8 mouse cellular contexts compared by ENCODE assay signal in genomic region chr2:25429435-25430180, GRCm38 (mm10). TPM values are rescaled to one million over a fixed set of nuclear protein-coding genes. Genes with fewer than 3 reads are reported as not detected.
A peak's percentile ranks its signal among the peaks of the same experiment; 100 is the strongest.
DNase-seq lines count a peak whose midpoint lies in the region; ATAC-seq and TF ChIP-seq lines count a peak whose summit lies in the region.

No protein-coding gene starts in this region.

- TF ChIP-seq POLR2A in cerebellum, adult 2 months (IDR thresholded peaks at IDR 0.05; ENCODE audit: borderline replicate concordance, insufficient read depth, low read length) = 0 out of 2 replicates have a peak, but pooled peaks have one; percentile 10

- intact Hi-C loops in gastrocnemius, adult 2 months (cut with DNase I) = no loop called here
- intact Hi-C loops in gastrocnemius, postnatal 36 days (cut with DNase I) = loop anchor here (5.0 kb wide), 1 partner anchor 52 kb away; no protein-coding TSS in a partner anchor
- intact Hi-C loops in gastrocnemius, postnatal 14 days (cut with DNase I; ENCODE audit: low total_unique reads) = no loop called here

- peak overlapping the region; percentile 95 for H3K4me3 ChIP-seq in gastrocnemius, adult 2 months
- peak overlapping the region; percentile 71 for H3K4me3 ChIP-seq in cerebellum, adult 2 months (replicated peaks; ENCODE audit: insufficient read depth, low read depth, low read length)
- H3K4me3 ChIP-seq in hindbrain, embryonic 10.5 days = peak overlapping the region; percentile 85
- peak overlapping the region; percentile 71 for H3K4me3 ChIP-seq in limb, embryonic 13.5 days
- H3K4me3 ChIP-seq in stomach, embryonic 14.5 days (ENCODE audit: low read depth, low read length) = no peak overlapping the region

- peak overlapping the region; percentile 77; the same call in 1 of the 2 replicates for H3K9ac ChIP-seq in limb, embryonic 13.5 days
- no peak overlapping the region; the same call in 1 of the 2 replicates for H3K9ac ChIP-seq in stomach, embryonic 14.5 days (replicated peaks; ENCODE audit: low read depth, low read length)

- H3K36me3 ChIP-seq in hindbrain, embryonic 10.5 days = no peaks in the 10 kb centered on the region
- no peaks in the 10 kb centered on the region for H3K36me3 ChIP-seq in limb, embryonic 13.5 days
- H3K36me3 ChIP-seq in stomach, embryonic 14.5 days (ENCODE audit: control insufficient read depth, insufficient read depth, low read length) = no peaks in the 10 kb centered on the region

- no peaks in the 10 kb centered on the region for H3K9me3 ChIP-seq in hindbrain, embryonic 10.5 days
- H3K9me3 ChIP-seq in limb, embryonic 13.5 days = no peaks in the 10 kb centered on the region
- no peaks in the 10 kb centered on the region for H3K9me3 ChIP-seq in stomach, embryonic 14.5 days (ENCODE audit: control insufficient read depth, low read depth, low read length)

- DNase-seq in gastrocnemius, adult 2 months = peak; percentile 30
- no peak for DNase-seq in gastrocnemius, postnatal 36 days
- peak; percentile 74 to 78 for DNase-seq in cerebellum, adult 2 months
- no peak for DNase-seq in hindbrain, embryonic 10.5 days (ENCODE audit: low spot score)
- DNase-seq in right cerebral cortex, adult 18-20 months = no peak
- no peak for DNase-seq in gastrocnemius, postnatal 14 days

- no peaks in the 10 kb centered on the region for H3K27me3 ChIP-seq in cerebellum, adult 2 months (ENCODE audit: control insufficient read depth, insufficient read depth, low read length)
- peaks cover 76% of the 10 kb centered on the region for H3K27me3 ChIP-seq in hindbrain, embryonic 10.5 days (ENCODE audit: insufficient read depth, poor library complexity, severe bottlenecking)
- peaks cover 48% of the 10 kb centered on the region for H3K27me3 ChIP-seq in limb, embryonic 13.5 days
- peaks cover 5% of the 10 kb centered on the region; the same call in 1 of the 2 replicates for H3K27me3 ChIP-seq in stomach, embryonic 14.5 days (ENCODE audit: control insufficient read depth, insufficient read depth, low read length)

- no peak overlapping the region; the same call in 1 of the 2 replicates for H3K27ac ChIP-seq in gastrocnemius, adult 2 months
- peak overlapping the region; percentile 100 for H3K27ac ChIP-seq in cerebellum, adult 2 months (ENCODE audit: insufficient read depth, low read length)
- peak overlapping the region; percentile 92; the same call in 1 of the 2 replicates for H3K27ac ChIP-seq in hindbrain, embryonic 10.5 days
- no peak overlapping the region for H3K27ac ChIP-seq in limb, embryonic 13.5 days
- no peak overlapping the region for H3K27ac ChIP-seq in stomach, embryonic 14.5 days (ENCODE audit: low read length)

- WGBS in cerebellum, adult 2 months = 2% methylated on average over 5 of the region's 5 CpGs
- WGBS in hindbrain, embryonic 10.5 days = 72% methylated on average over 5 of the region's 5 CpGs
- 73% methylated on average over 5 of the region's 5 CpGs for WGBS in limb, embryonic 13.5 days
- 71% methylated on average over 5 of the region's 5 CpGs for WGBS in stomach, embryonic 14.5 days

- peak overlapping the region; percentile 90 for H3K4me2 ChIP-seq in limb, embryonic 13.5 days (replicated peaks)
- peak overlapping the region; percentile 94; the same call in 1 of the 2 replicates for H3K4me2 ChIP-seq in stomach, embryonic 14.5 days (replicated peaks; ENCODE audit: low read depth, low read length)

- peaks cover 64% of the 10 kb centered on the region for H3K4me1 ChIP-seq in cerebellum, adult 2 months (ENCODE audit: control insufficient read depth, insufficient read depth, low read length)
- peaks cover 51% of the 10 kb centered on the region for H3K4me1 ChIP-seq in hindbrain, embryonic 10.5 days (replicated peaks)
- H3K4me1 ChIP-seq in limb, embryonic 13.5 days = peaks cover 8% of the 10 kb centered on the region; the same call in 1 of the 2 replicates
- no peaks in the 10 kb centered on the region for H3K4me1 ChIP-seq in stomach, embryonic 14.5 days (ENCODE audit: control insufficient read depth, insufficient read depth, low read length)

- TF ChIP-seq CTCF in gastrocnemius, adult 2 months (IDR thresholded peaks at IDR 0.05) = no peak
- no peak for TF ChIP-seq CTCF in cerebellum, adult 2 months (IDR thresholded peaks at IDR 0.05; ENCODE audit: borderline replicate concordance, insufficient read depth, low read depth, low read length)

- ATAC-seq in limb, embryonic 13.5 days (ENCODE audit: low FRiP score, low read depth) = no peak
- ATAC-seq in stomach, embryonic 14.5 days (ENCODE audit: insufficient number of reproducible peaks, insufficient read depth, low FRiP score, low read depth) = no peak

RNA-seq across cellular contexts. Expression of gene Abca2, which starts 1.1 kb away (rescaled TPM):
- 10 to 100 TPM; 15.1 to 15.3 TPM for total RNA-seq in gastrocnemius, adult 2 months (2021)
- 10 to 100 TPM; 12.3 to 16.5 TPM for total RNA-seq in gastrocnemius, postnatal 36 days (2021)
- 285 and 294 TPM in 2 replicates for polyA plus RNA-seq in cerebellum, adult 2 months (2012; rRNA removed)
- 5.7 and 5.9 TPM in 2 replicates for polyA plus RNA-seq in hindbrain, embryonic 10.5 days (2016; fragmentation: Nextera tagmentation; extraction: Ambion mirVana)
- polyA plus RNA-seq in limb, embryonic 13.5 days (2015; fragmentation: Nextera tagmentation; extraction: Ambion mirVana) = 3.3 and 3.8 TPM in 2 replicates
- 5.4 and 6.4 TPM in 2 replicates for polyA plus RNA-seq in stomach, embryonic 14.5 days (2014; fragmentation: Nextera tagmentation; extraction: Ambion mirVana)
- 10 to 100 TPM in 1 of 2 experiments, 1 to 10 TPM in 1; 9.2 to 11.6 TPM for total RNA-seq in gastrocnemius, postnatal 14 days (2021)

RNA-seq across cellular contexts. Expression of gene Fut7, which starts 6.5 kb away (rescaled TPM):
- not detected for total RNA-seq in gastrocnemius, adult 2 months (2021)
- not detected for total RNA-seq in gastrocnemius, postnatal 36 days (2021)
- polyA plus RNA-seq in cerebellum, adult 2 months (2012; rRNA removed) = 0.51 and 0.71 TPM in 2 replicates
- polyA plus RNA-seq in hindbrain, embryonic 10.5 days (2016; fragmentation: Nextera tagmentation; extraction: Ambion mirVana) = not detected in 2 replicates
- polyA plus RNA-seq in limb, embryonic 13.5 days (2015; fragmentation: Nextera tagmentation; extraction: Ambion mirVana) = 0.06 TPM in 1 of 2 replicates, not detected in the other
- polyA plus RNA-seq in stomach, embryonic 14.5 days (2014; fragmentation: Nextera tagmentation; extraction: Ambion mirVana) = 0.12 TPM in 1 of 2 replicates, not detected in the other
- not detected for total RNA-seq in gastrocnemius, postnatal 14 days (2021)

RNA-seq across cellular contexts. Expression of gene Clic3, which starts 27.0 kb away (rescaled TPM):
- total RNA-seq in gastrocnemius, adult 2 months (2021) = 1 to 10 TPM in 1 of 2 experiments, under 1 TPM in 1; 0.31 to 1.1 TPM
- under 1 TPM; 0.35 to 0.46 TPM for total RNA-seq in gastrocnemius, postnatal 36 days (2021)
- 0.84 and 2.8 TPM in 2 replicates for polyA plus RNA-seq in cerebellum, adult 2 months (2012; rRNA removed)
- 0.90 and 1.2 TPM in 2 replicates for polyA plus RNA-seq in hindbrain, embryonic 10.5 days (2016; fragmentation: Nextera tagmentation; extraction: Ambion mirVana)
- polyA plus RNA-seq in limb, embryonic 13.5 days (2015; fragmentation: Nextera tagmentation; extraction: Ambion mirVana) = 2.2 and 2.5 TPM in 2 replicates
- 7.2 and 9.0 TPM in 2 replicates for polyA plus RNA-seq in stomach, embryonic 14.5 days (2014; fragmentation: Nextera tagmentation; extraction: Ambion mirVana)
- total RNA-seq in gastrocnemius, postnatal 14 days (2021) = not detected

RNA-seq across cellular contexts. Expression of gene Npdc1, which starts 30.5 kb away (rescaled TPM):
- 10 to 100 TPM; 14.9 to 16.9 TPM for total RNA-seq in gastrocnemius, adult 2 months (2021)
- 10 to 100 TPM; 14.2 to 17.6 TPM for total RNA-seq in gastrocnemius, postnatal 36 days (2021)
- 502 and 505 TPM in 2 replicates for polyA plus RNA-seq in cerebellum, adult 2 months (2012; rRNA removed)
- 75.1 and 155 TPM in 2 replicates for polyA plus RNA-seq in hindbrain, embryonic 10.5 days (2016; fragmentation: Nextera tagmentation; extraction: Ambion mirVana)
- polyA plus RNA-seq in limb, embryonic 13.5 days (2015; fragmentation: Nextera tagmentation; extraction: Ambion mirVana) = 29.1 and 32.6 TPM in 2 replicates
- 48.3 and 53.7 TPM in 2 replicates for polyA plus RNA-seq in stomach, embryonic 14.5 days (2014; fragmentation: Nextera tagmentation; extraction: Ambion mirVana)
- total RNA-seq in gastrocnemius, postnatal 14 days (2021) = 10 to 100 TPM; 24.0 to 28.1 TPM

RNA-seq across cellular contexts. Expression of gene Paxx, which starts 31.3 kb away (rescaled TPM):
- 10 to 100 TPM; 13.6 to 14.4 TPM for total RNA-seq in gastrocnemius, adult 2 months (2021)
- total RNA-seq in gastrocnemius, postnatal 36 days (2021) = 10 to 100 TPM; 13.4 to 13.6 TPM
- 196 and 230 TPM in 2 replicates for polyA plus RNA-seq in cerebellum, adult 2 months (2012; rRNA removed)
- polyA plus RNA-seq in hindbrain, embryonic 10.5 days (2016; fragmentation: Nextera tagmentation; extraction: Ambion mirVana) = 17.0 and 31.3 TPM in 2 replicates
- 35.0 and 37.6 TPM in 2 replicates for polyA plus RNA-seq in limb, embryonic 13.5 days (2015; fragmentation: Nextera tagmentation; extraction: Ambion mirVana)
- polyA plus RNA-seq in stomach, embryonic 14.5 days (2014; fragmentation: Nextera tagmentation; extraction: Ambion mirVana) = 30.3 and 34.2 TPM in 2 replicates
- total RNA-seq in gastrocnemius, postnatal 14 days (2021) = 10 to 100 TPM; 15.7 to 18.9 TPM

Comparison
In these comparisons a context has a peak if more than half of its experiments do, and no peak if none do; other contexts are left out.
1. DNase-seq: peak in gastrocnemius, adult 2 months (single experiment) and cerebellum, adult 2 months (2 of 2); none in gastrocnemius, postnatal 36 days (0 of 2), hindbrain, embryonic 10.5 days (single experiment), right cerebral cortex, adult 18-20 months (single experiment) and gastrocnemius, postnatal 14 days (single experiment).
2. H3K27ac ChIP-seq: peak in cerebellum, adult 2 months (single experiment) and hindbrain, embryonic 10.5 days (single experiment); none in gastrocnemius, adult 2 months (single experiment), limb, embryonic 13.5 days (single experiment) and stomach, embryonic 14.5 days (single experiment).
3. RNA of gene Abca2, which starts 1.1 kb away (polyA plus RNA-seq): 285 to 294 TPM in cerebellum, adult 2 months; 5.7 to 5.9 TPM in hindbrain, embryonic 10.5 days, 5.4 to 6.4 TPM in stomach, embryonic 14.5 days and 3.3 to 3.8 TPM in limb, embryonic 13.5 days; every median in the first group is over 10 times any median in the second.